Mouse (Mus musculus): Measurements from ENCODE around the gene Cltc. TPM values are rescaled to one million over a fixed set of nuclear protein-coding genes. Genes with fewer than 3 reads are reported as not detected.

Gene Cltc
- polyA plus RNA-seq, 1 experiment: 97.4 TPM

- no peak for DNase-seq (ENCODE audit: low read depth)
Measured at GRCm38 (mm10) chr11:86647706-86648447, 109.5 kb downstream of the Cltc start.

GRCm38 (mm10) chr11:86646885-86647459 is 110.4 kb downstream of the Cltc start:
- DNase-seq (ENCODE audit: low read depth): no peak

- no peak for DNase-seq (ENCODE audit: low read depth)
Measured at GRCm38 (mm10) chr11:86646136-86646834, 111.1 kb downstream of the Cltc start.

GRCm38 (mm10) chr11:86644553-86644952 is 112.8 kb downstream of the Cltc start:
- no peak for DNase-seq (ENCODE audit: low read depth)

Other genes with a start within 250 kb of the Cltc start
- gene Rps6kb1, start 212.8 kb downstream of the Cltc start, polyA plus RNA-seq (2012; rRNA removed): 7.7 TPM in 2 replicates
- gene Tubd1, start 212.6 kb downstream of the Cltc start, polyA plus RNA-seq (2012; rRNA removed): 4.5 and 6.0 TPM in 2 replicates
- 133 and 136 TPM in 2 replicates for gene Vmp1, start 73.7 kb downstream of the Cltc start, polyA plus RNA-seq (2012; rRNA removed)
- 5.0 and 5.3 TPM in 2 replicates for gene Ptrh2, start 73.6 kb downstream of the Cltc start, polyA plus RNA-seq (2012; rRNA removed)
- gene Dhx40, start 50.2 kb upstream of the Cltc start, polyA plus RNA-seq (2012; rRNA removed): 9.3 and 10.8 TPM in 2 replicates
- gene Ypel2, start 236.1 kb upstream of the Cltc start, polyA plus RNA-seq (2012; rRNA removed): 9.8 and 10.7 TPM in 2 replicates

Data from gonadal fat pad, adult 2 months (tissue).